Mouse (Mus musculus) G1E (cell line): ENCODE data around the gene Tjap1. TPM values are rescaled to one million over a fixed set of nuclear protein-coding genes. Genes with fewer than 3 reads are reported as not detected.

Experiments used
- ATAC-seq: 2 replicates; pipeline ENCODE4 v1.8.0; 2016; ENCODE audit warnings: mild to moderate bottlenecking; ENCODE audit not compliant: insufficient number of reproducible peaks, poor library complexity, low FRiP score, severe bottlenecking; ENCODE audit errors: extremely low read depth
- DNase-seq: peaks from one replicate; pipeline ENCODE4 v3.0.0; 2012; ENCODE audit warnings: low spot score
- H3K27me3 ChIP-seq: 2 replicates; pipeline ENCODE4 v1.6.1; 2012; ENCODE audit warnings: mild to moderate bottlenecking, low read length, inconsistent platforms; ENCODE audit not compliant: insufficient read depth
- H3K36me3 ChIP-seq: replicated peaks from 2 replicates; pipeline ENCODE3; 2012; ENCODE audit warnings: mild to moderate bottlenecking, inconsistent platforms
- H3K4me1 ChIP-seq: 2 replicates; pipeline ENCODE4 v1.6.1; 2012; ENCODE audit warnings: low read depth, low read length, inconsistent platforms, mixed read lengths; ENCODE audit not compliant: insufficient read depth
- H3K4me3 ChIP-seq: 2 replicates; pipeline ENCODE4 v1.5.1; 2012; ENCODE audit warnings: low read depth, mild to moderate bottlenecking, inconsistent platforms, low read length, moderate library complexity, mixed read lengths
- H3K9me3 ChIP-seq: replicated peaks from 2 replicates; pipeline ENCODE4 v1.6.1; 2012; ENCODE audit warnings: inconsistent platforms
- CTCF ChIP-seq: IDR thresholded peaks from 2 replicates; pipeline ENCODE4 v1.5.1; 2012; ENCODE audit warnings: low read depth, low read length, inconsistent platforms, mixed read lengths
- GATA1 ChIP-seq: IDR thresholded peaks from 2 replicates; pipeline ENCODE4 v1.6.1; 2012; ENCODE audit warnings: borderline replicate concordance, low read length, inconsistent platforms, mixed read lengths
- GATA2 ChIP-seq: IDR thresholded peaks from 2 replicates; pipeline ENCODE4 v1.6.1; 2012; ENCODE audit warnings: low read depth, low read length, inconsistent platforms, borderline replicate concordance
- POLR2AphosphoS5 ChIP-seq: IDR thresholded peaks from 2 replicates; pipeline ENCODE4 v1.6.1; 2012; ENCODE audit warnings: low read depth, low read length, inconsistent platforms; ENCODE audit not compliant: insufficient replicate concordance
- TAL1 ChIP-seq: conservative IDR thresholded peaks from 2 replicates; pipeline ENCODE4 v1.6.1; 2012; ENCODE audit warnings: low read depth, low read length, inconsistent platforms, mixed read lengths
- polyA plus RNA-seq: library from polyadenylated mRNA; stranded (reverse); fragments of >175 nt; gene quantifications from 2 replicates; pipeline ENCODE4 v1.2.3, GENCODE M21; 2012
- total RNA-seq, 2 experiments: library from RNA; stranded (forward) in 1 of 2; stranded (reverse) in 1 of 2; fragments of 200-1000 nt in 1 of 2; fragments of >200 nt in 1 of 2; fragmentation: Nextera tagmentation in 1 of 2; gene quantifications; 2 replicates each; pipeline ENCODE4 v1.2.3; 2014 to 2017

Gene Tjap1
- total and polyA plus RNA-seq, 3 experiments = 12.9 to 110 (median 48.1) TPM

GRCm38 (mm10) chr17:46315813-46316212, 33.0 kb upstream of the Tjap1 start:
- Histone ChIP-seq H3K4me3 (no peak overlapping the region), H3K4me1 (no peaks in the 10 kb centered on the region), H3K9me3 (no peaks in the 10 kb centered on the region), H3K27me3 (no peaks in the 10 kb centered on the region), H3K36me3 (peaks cover 59% of the 10 kb centered on the region)
- DNase-seq (no peak), ATAC-seq (no peak)
- TF ChIP-seq CTCF (no peak), GATA2 (no peak), POLR2AphosphoS5 (no peak), GATA1 (no peak), TAL1 (no peak)

GRCm38 (mm10) chr17:46313135-46313715, 30.4 kb upstream of the Tjap1 start:
- peaks cover 73% of the 10 kb centered on the region for H3K36me3 ChIP-seq
- TF ChIP-seq POLR2AphosphoS5 = no peak
- TF ChIP-seq CTCF = no peak
- TF ChIP-seq GATA1 = no peak
- no peak for TF ChIP-seq TAL1
- no peak for TF ChIP-seq GATA2
- no peak for ATAC-seq

GRCm38 (mm10) chr17:46310515-46310914, 27.7 kb upstream of the Tjap1 start:
- ATAC-seq (no peak), DNase-seq (no peak)
- TF ChIP-seq GATA1 (no peak), CTCF (no peak), POLR2AphosphoS5 (no peak), GATA2 (no peak), TAL1 (no peak)
- Histone ChIP-seq H3K9me3 (no peaks in the 10 kb centered on the region), H3K4me1 (no peaks in the 10 kb centered on the region), H3K36me3 (peaks cover 86% of the 10 kb centered on the region), H3K4me3 (no peak overlapping the region), H3K27me3 (no peaks in the 10 kb centered on the region)

More at GRCm38 (mm10) chr17:46313135-46313715, 30.4 kb upstream of the Tjap1 start:
- Histone ChIP-seq H3K4me3 (no peak overlapping the region), H3K4me1 (no peaks in the 10 kb centered on the region), H3K27me3 (no peaks in the 10 kb centered on the region), H3K9me3 (no peaks in the 10 kb centered on the region)
- no peak for DNase-seq

GRCm38 (mm10) chr17:46309835-46310234, 27.0 kb upstream of the Tjap1 start:
- Histone ChIP-seq H3K4me3 (no peak overlapping the region), H3K4me1 (no peaks in the 10 kb centered on the region), H3K27me3 (no peaks in the 10 kb centered on the region), H3K36me3 (peaks cover 86% of the 10 kb centered on the region), H3K9me3 (no peaks in the 10 kb centered on the region)
- DNase-seq (no peak), ATAC-seq (no peak)
- TF ChIP-seq GATA1 = no peak
- TF ChIP-seq GATA2 = no peak
- TF ChIP-seq POLR2AphosphoS5 = no peak
- no peak for TF ChIP-seq TAL1
- TF ChIP-seq CTCF = no peak

GRCm38 (mm10) chr17:46306956-46307355, 24.1 kb upstream of the Tjap1 start:
- H3K27me3 ChIP-seq = no peaks in the 10 kb centered on the region
- TF ChIP-seq GATA1 = no peak
- TF ChIP-seq GATA2 = no peak
- no peak for TF ChIP-seq TAL1
- no peak for TF ChIP-seq CTCF
- no peak for TF ChIP-seq POLR2AphosphoS5
- ATAC-seq (no peak), DNase-seq (no peak)
- H3K9me3 ChIP-seq = no peaks in the 10 kb centered on the region
- H3K4me1 ChIP-seq = 0 out of 2 replicates have a peak, but pooled peaks cover 2% of the 10 kb centered on the region
- no peak overlapping the region for H3K4me3 ChIP-seq
- peaks cover 85% of the 10 kb centered on the region for H3K36me3 ChIP-seq

GRCm38 (mm10) chr17:46304184-46304583, 21.4 kb upstream of the Tjap1 start:
- H3K9me3 ChIP-seq = no peaks in the 10 kb centered on the region
- 0 out of 2 replicates have a peak, but pooled peaks cover 2% of the 10 kb centered on the region for H3K4me1 ChIP-seq
- H3K4me3 ChIP-seq = no peak overlapping the region
- DNase-seq (no peak), ATAC-seq (no peak)
- H3K27me3 ChIP-seq = peaks cover 7% of the 10 kb centered on the region; the same call in 1 of the 2 replicates
- TF ChIP-seq POLR2AphosphoS5 (no peak), TAL1 (no peak), GATA2 (no peak), GATA1 (no peak), CTCF (no peak)
- peaks cover 71% of the 10 kb centered on the region for H3K36me3 ChIP-seq

- no peak for ATAC-seq
- H3K9me3 ChIP-seq = no peaks in the 10 kb centered on the region
- H3K36me3 ChIP-seq = peaks cover 50% of the 10 kb centered on the region
- H3K4me3 ChIP-seq = no peak overlapping the region
- H3K27me3 ChIP-seq = peaks cover 27% of the 10 kb centered on the region
- H3K4me1 ChIP-seq = peaks cover 17% of the 10 kb centered on the region
- TF ChIP-seq GATA2 = no peak
- no peak for TF ChIP-seq CTCF
- TF ChIP-seq GATA1 = no peak
- no peak for DNase-seq
Observed at GRCm38 (mm10) chr17:46301892-46302291, 19.1 kb upstream of the Tjap1 start.
